Mouse (Mus musculus) splenic B cell, adult 2 months (primary cell): ENCODE results near the gene Tmem52.
"Not testable (repeated sequence)": the region's sequence is repeated elsewhere in the genome, so short reads cannot be mapped to it uniquely, and the experiment has no call there.

Source experiments
- DNase-seq: peaks from one replicate; pipeline ENCODE4 v3.0.0-alpha.2; 2011; ENCODE audit warnings: low read depth, low spot score
- H3K27me3 ChIP-seq: 2 replicates; pipeline ENCODE4 v1.6.1; 2012; ENCODE audit warnings: mild to moderate bottlenecking, low read length, moderate library complexity, mixed read lengths; ENCODE audit not compliant: control insufficient read depth, poor library complexity, insufficient read depth, severe bottlenecking
- H3K36me3 ChIP-seq: 2 replicates; pipeline ENCODE4 v1.6.1; 2012; ENCODE audit warnings: mild to moderate bottlenecking, low read length, moderate library complexity, mixed read lengths; ENCODE audit not compliant: control insufficient read depth, poor library complexity, insufficient read depth, severe bottlenecking

The Tmem52 gene

DNA sequence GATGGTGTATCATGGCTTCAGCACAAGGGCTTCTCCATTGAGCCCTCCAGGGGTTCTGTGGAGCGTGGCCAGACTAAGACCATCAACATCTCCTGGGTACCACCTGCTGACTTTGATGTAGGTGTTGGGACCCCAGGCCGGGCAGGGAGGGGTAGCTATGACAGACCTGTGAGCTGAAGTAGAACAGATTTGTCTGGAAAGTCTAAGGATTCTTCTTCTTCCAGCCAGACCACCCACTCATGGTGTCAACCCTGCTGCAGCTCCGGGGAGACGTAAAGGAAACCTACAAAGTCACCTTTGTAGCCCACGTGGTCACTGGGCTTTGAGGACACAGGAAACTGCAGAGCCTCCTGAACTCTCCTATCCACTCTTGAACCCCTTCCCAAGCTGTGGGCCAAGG lies 2.8 kb upstream of the Tmem52 start:
- no peak for DNase-seq
- Histone ChIP-seq H3K27me3 (no peaks in the 10 kb centered on the region), H3K36me3 (no peaks in the 10 kb centered on the region)

DNA sequence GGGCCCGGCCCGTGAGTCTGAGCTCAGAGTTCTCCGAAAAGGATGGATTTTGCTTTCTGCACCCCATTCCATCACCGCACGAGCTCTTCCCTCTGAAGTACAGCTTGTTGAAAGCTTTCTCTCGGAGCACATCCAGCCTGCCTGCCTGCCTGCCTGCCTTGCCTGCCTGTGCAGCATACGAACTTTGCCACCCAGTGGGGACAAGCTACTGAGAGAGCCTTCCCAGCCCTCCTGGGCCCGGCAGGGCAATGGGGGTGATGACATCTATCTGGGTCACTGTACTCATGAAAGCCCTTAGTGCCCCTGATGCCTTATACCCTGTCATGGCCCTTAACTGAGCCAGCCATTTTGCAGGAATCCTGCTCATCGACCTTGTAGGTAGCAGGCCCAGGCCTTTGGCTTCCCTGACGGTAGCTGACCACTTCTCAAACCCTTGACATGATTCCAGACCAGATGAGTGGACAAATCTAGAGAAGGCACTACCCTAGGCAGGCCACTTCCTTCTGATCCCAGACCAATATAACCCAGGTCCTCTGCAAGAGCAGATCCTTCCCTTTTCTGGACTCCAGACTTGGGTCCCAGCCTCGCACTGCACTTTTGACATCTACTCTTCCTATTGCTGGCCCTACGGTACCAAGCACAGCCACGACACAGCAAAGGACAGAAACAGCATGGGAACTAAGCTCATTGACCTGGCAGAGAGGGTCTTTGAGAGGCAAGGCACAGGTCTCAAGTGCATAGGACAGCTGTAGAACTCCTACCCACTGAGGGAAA lies 1.5 kb upstream of the Tmem52 start:
- Histone ChIP-seq H3K27me3 (no peaks in the 10 kb centered on the region), H3K36me3 (no peaks in the 10 kb centered on the region)
- DNase-seq: no peak

DNA sequence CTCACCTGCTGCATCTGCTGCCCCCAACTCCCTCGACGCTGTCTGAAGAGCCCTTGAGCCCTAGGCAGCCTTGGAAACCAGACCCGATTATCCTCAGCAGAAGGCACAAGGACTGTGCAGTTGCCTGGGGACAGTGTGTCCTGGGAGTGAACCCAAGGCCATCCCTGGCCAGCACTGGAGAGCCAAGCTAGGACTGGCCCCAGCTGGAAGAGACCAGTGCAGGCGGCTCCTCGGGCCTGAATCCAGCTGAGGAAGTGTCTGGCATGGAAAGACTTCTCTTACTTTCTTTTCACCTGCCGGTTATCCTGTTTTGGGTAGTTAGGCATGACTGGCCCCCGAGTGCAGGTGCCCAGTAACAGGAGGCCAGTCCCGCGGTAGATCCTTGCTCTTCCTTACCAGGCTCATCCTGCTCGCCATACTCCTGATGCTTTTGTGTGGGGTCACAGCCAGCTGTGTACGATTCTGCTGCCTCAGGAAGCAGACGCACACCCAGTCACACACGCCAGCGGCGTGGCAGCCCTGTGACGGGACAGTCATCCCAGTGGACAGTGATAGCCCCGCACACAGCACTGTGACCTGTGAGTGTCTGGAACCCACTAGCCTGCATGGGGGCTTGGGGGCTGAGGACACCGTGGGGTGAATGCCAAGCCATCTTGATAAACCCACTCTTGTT lies 812 bp downstream of the Tmem52 start:
- H3K36me3 ChIP-seq: no peaks in the 10 kb centered on the region
- no peaks in the 10 kb centered on the region for H3K27me3 ChIP-seq
- DNase-seq: no peak

DNA sequence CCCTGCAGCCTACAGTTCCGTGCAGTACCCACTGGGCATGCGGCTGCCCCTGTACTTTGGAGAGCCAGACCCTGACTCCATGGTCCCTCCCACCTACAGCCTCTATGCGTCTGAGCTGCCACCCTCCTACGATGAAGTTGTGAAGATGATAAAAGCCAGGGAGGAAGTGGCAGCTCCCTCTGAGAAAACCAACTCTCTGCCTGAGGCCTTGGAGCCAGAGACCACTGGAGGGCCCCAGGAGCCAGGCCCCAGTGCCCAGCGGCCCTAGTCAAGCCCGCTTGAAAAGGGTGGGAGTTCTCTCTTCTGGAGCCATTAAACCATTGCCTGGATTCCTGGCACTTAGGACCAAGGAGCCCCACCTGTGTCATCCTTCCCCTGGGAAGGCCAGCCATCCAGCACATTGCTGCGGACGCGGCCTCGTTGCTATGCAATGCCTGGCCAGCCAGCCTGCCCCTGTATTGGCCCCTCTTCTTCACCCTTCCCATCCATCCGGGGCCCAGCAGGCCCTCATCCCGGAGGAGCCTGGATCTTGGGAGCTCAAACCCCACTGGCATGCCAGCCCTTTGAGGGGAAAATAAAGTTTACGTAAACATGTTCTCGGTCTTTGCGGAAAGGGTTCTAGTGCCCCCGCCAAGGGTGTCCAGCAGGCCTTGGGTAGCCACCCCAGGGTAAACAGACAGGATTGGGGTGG lies 1.5 kb downstream of the Tmem52 start:
- DNase-seq: no peak
- Histone ChIP-seq H3K36me3 (no peaks in the 10 kb centered on the region), H3K27me3 (no peaks in the 10 kb centered on the region)

DNA sequence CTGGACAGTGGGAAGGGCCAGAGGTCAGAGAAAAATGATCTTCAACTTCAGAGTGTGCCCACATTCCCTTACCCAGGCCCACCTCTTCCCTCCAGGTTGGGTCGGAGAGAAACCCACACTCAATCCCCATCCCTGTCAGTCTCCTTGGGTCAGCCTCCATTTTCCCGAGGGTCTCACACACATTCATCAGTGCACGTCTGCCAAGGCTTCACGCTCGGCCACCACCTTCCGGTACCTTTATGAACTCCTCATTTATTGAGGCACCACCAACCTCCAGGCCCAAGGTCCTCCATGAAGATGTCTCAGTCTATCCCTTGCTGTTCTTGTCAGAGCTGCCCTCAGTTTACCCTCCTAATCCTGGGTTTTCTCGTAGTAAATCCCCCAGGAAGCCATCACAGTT lies 2.1 kb downstream of the Tmem52 start:
- H3K36me3 ChIP-seq: no peaks in the 10 kb centered on the region
- no peaks in the 10 kb centered on the region for H3K27me3 ChIP-seq
- no peak for DNase-seq

DNA sequence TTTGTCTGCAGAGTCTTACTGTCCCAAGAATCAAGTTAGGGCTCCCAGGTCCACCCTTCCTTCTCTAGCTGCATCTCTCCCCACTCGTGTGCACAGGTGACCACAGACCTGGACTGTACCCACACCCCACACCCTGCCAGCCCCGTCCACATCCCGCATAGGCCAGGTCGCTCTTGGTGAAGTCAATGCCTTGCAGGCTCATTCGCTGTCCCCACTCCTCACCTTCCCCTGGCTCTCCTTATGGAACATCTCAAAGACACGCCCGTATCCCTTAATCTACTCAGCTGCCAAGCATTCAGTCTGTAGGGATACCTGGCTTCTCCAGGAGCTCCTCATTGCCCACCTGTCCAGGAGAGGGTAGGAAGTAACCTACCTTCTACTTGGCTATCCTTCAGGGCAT lies 2.5 kb downstream of the Tmem52 start:
- DNase-seq: no peak
- Histone ChIP-seq H3K27me3 (no peaks in the 10 kb centered on the region), H3K36me3 (no peaks in the 10 kb centered on the region)

DNA sequence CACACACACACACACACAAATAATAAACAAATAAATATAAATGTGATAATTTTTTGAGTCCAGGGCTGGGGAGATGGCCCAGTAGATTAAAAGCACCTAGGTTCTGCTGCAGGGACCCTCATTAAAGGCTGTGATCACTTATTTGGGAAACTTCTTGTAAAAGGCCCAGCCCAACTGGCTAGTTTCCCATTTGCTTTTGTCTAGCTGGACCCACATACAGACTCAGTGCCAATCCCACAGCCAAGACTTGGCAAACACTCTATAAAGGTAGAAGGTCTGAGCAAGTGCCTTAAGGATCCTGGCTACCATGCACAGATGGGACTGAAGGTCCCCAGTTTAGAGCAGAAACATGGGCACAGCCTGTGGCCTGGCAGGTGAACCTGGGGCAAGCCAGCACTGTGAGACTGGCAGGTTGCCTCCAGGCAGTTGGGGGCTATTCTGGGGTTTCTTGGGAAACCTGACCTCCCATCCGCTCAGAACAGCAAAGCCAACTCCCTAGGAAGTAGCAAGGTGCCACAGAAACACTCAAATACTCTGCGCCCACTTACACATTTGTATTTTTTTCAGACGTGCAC lies 3.9 kb downstream of the Tmem52 start:
- no peaks in the 10 kb centered on the region for H3K36me3 ChIP-seq
- H3K27me3 ChIP-seq: no peaks in the 10 kb centered on the region
- DNase-seq: no peak

DNA sequence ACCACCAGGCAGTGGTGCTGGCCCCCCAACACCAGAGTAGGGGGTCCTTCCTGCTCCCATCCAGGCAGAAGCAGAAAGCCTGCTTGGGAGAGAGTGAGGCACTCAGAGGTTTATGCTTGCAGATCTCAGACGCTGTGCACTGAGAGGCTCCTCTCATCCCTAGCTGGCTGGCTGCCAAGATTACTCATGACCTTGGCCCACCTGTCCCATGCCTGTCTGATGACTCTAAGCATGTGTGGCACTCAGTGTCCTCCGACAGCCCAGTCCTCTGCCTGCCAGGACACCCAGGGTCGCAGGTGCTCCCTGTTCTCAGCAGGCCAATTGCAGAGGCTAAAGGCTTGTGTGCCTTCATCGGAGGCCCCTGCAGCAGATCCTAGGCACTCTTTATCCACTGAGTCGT lies 4.4 kb downstream of the Tmem52 start:
- Histone ChIP-seq H3K36me3 (no peaks in the 10 kb centered on the region), H3K27me3 (no peaks in the 10 kb centered on the region)
- DNase-seq: no peak

DNA sequence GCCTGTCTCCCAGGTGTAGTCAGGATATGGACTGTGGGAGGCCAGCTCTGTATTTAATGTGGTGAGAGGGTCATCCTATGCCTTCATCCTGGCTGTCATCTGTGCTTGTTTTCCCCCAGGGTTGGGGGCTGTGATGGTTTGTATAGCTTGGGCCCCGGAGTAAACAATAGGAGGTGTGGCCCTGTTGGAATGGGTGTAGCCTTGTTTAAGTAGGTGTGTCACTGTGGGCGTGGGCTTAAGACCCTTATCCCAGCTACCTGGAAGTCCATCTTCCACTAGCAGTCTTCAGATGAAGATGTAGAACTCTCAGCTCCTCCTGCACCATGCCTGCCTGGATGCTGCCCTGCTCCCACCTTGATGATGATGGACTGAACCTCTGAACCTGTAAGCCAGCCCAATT lies 4.9 kb downstream of the Tmem52 start:
- not testable (repeated sequence) for H3K36me3 ChIP-seq, DNase-seq, H3K27me3 ChIP-seq

DNA sequence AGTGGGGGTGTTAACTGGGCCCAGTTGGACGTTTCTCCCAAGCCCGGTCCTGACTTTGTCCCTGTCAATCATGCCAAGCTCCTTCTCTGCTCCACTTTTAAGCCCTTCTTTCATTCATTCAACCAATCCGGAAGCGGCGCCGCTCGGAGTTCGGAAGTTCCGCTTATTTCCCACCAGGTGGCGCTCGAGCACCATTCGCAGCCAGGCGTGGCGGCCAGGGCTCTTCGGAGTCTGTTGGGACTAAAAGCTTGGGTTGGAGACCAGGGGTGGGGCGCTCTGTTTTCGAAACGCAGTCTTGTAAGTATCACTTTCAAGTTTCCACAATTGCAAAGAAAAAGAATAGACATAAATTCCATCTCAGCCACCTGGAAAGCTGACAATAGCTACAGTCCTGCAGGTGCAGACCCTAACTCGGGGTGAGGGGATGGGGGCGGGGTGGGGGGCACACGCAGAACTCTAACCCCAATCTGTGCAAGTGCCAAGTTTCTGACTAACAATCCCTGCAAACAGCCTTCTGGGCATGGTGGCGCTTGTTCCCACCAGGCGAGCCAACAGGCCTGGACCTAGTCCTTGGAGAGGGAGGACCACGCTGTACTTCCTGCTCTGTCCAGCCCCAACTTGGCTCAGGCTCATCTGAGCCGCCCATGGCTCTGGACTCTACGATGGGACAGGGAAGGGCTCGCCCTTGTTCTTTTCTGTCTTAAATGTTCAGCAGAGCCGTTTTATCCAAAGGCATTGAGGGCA lies 12.6 kb downstream of the Tmem52 start:
- Histone ChIP-seq H3K27me3 (no peaks in the 10 kb centered on the region), H3K36me3 (no peaks in the 10 kb centered on the region)
- peak; percentile 86 for DNase-seq

DNA sequence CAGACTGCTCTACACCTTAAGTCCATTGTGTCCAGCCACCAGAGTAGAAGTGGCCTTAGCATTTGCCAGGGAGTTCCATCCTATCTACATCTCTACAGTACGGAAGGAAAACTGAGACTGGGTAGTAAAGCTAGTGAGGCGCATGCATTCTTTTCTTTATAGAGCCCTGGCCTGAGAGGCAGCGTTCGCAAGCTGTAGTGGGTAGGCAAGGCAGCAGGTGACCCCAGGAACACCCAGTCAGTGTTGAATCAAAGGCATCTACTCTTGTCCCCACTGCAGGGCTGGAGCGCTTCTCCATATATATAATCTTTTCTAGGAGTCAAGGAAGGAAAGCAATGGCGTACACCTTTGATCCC lies 13.2 kb downstream of the Tmem52 start:
- Histone ChIP-seq H3K36me3 (no peaks in the 10 kb centered on the region), H3K27me3 (no peaks in the 10 kb centered on the region)
- DNase-seq: no peak

DNA sequence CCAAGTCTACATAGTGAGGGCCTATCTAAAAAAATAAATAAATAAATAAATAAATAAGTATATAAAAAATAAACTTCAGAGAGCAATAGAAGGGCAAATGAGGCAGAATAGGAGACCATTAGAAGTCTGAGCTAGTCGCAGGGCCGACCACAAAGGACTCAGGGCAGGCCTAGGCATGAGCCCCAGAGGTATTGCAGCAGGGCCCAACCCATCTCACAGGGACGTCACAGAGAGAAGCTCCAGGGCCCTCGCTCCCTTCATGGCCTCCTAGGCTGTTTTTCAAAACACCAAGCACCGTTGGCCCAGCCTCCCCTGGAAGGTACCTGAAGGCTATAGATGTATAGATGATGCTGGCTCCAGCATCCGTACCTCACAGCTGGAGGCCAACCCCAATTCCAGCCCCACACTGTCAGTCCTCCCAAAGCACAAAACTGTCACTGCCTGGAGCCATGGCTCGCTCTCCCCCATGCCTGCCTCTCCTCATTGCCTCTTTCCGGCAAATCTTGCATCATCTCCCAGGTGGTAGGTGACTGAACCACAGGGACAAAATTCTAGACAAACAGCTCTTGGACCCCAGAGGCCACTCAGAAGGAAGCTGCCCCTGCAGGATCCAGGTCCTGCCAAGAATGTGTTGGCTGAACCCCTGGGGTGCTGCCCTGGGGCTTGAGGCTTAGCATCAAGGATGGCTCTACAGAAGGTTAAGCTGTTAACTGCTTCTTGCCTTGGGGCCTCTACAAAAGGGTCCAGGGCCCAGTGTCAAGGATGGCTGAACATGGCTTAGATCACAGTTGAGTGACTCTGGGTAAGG lies 14.0 kb downstream of the Tmem52 start:
- H3K36me3 ChIP-seq: no peaks in the 10 kb centered on the region
- peak; percentile 14 for DNase-seq

DNA sequence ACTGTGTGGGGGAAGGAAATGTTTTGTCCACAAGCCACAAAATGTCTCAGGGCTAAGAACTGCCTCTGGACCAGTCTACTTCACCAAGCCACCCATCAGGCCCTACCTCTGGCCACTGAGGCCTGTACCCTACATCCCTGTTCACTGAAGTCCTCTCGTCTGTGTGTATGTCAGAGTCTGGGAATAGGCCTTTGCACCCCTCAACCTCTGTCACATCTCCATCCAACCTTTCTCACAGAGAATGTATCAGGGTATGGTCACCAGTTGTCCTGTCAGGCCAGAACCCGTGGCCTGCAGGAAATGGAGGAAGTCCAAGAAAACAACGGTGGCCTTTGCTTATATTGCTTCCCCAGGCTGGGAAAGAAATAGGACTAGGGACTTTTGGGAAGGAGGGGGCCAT lies 16.6 kb downstream of the Tmem52 start:
- no peaks in the 10 kb centered on the region for H3K27me3 ChIP-seq
- DNase-seq: no peak
- H3K36me3 ChIP-seq: no peaks in the 10 kb centered on the region

More for the DNA sequence above, 14.0 kb downstream of the Tmem52 start:
- H3K27me3 ChIP-seq: no peaks in the 10 kb centered on the region

DNA sequence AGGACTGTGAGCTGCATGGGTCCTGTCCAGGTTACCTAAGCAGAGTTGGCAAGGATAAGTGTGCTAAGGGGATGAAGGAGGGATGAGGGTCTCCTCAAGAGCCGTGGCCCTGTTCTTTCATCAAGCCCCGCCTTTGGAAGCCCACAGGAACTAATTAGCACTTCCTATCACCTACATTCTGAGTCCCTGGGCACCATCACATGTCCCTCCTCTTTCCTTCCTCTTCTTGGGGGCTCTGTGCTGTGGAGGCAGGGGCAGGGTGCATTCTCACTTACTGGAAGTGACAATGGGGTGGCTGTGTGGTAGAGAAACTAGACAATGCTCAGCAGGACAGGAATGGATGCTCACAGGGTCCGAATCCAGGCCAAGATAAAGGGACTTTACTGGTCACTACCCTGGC lies 18.8 kb downstream of the Tmem52 start:
- Histone ChIP-seq H3K36me3 (no peaks in the 10 kb centered on the region), H3K27me3 (no peaks in the 10 kb centered on the region)
- DNase-seq: peak; percentile 69
